Mouse (Mus musculus) testis, adult 2 months (tissue): ENCODE data around the gene Purb. TPM values are rescaled to one million over a fixed set of nuclear protein-coding genes. Genes with fewer than 3 reads are reported as not detected.
"Not testable (repeated sequence)": the region's sequence is repeated elsewhere in the genome, so short reads cannot be mapped to it uniquely, and the experiment has no call there.

Experiments
- H3K27ac ChIP-seq: fragments of 200-500 bp; 2 replicates; pipeline ENCODE4 v1.5.1; 2012; ENCODE audit warnings: low read depth, low read length; ENCODE audit not compliant: control insufficient read depth, insufficient read depth
- H3K27me3 ChIP-seq: fragments of 200-500 bp; 2 replicates; pipeline ENCODE4 v1.6.1; 2012; ENCODE audit warnings: mild to moderate bottlenecking, low read length, moderate library complexity; ENCODE audit not compliant: control insufficient read depth, insufficient read depth
- H3K36me3 ChIP-seq: fragments of 200-500 bp; 2 replicates; pipeline ENCODE4 v1.6.1; 2012; ENCODE audit warnings: mild to moderate bottlenecking, low read length; ENCODE audit not compliant: control insufficient read depth, insufficient read depth
- H3K4me1 ChIP-seq: fragments of 200-500 bp; 2 replicates; pipeline ENCODE4 v1.6.1; 2012; ENCODE audit warnings: low read length; ENCODE audit not compliant: control insufficient read depth, insufficient read depth
- H3K4me3 ChIP-seq: fragments of 200-500 bp; 2 replicates; pipeline ENCODE4 v1.5.1; 2012; ENCODE audit warnings: low read depth, mild to moderate bottlenecking, low read length, moderate library complexity, mixed read lengths; ENCODE audit not compliant: control insufficient read depth
- CTCF ChIP-seq: fragments of 200-500 bp; IDR thresholded peaks from 2 replicates; pipeline ENCODE4 v1.5.1; 2012; ENCODE audit warnings: low read depth, mild to moderate bottlenecking, inconsistent platforms, low read length, moderate library complexity; ENCODE audit not compliant: control insufficient read depth, insufficient read depth, insufficient replicate concordance
- POLR2A ChIP-seq: fragments of 200-500 bp; IDR thresholded peaks from 2 replicates; pipeline ENCODE4 v1.6.1; 2012; ENCODE audit warnings: low read depth, mild to moderate bottlenecking, inconsistent platforms, low read length, moderate library complexity; ENCODE audit not compliant: control insufficient read depth
- polyA plus RNA-seq: library from polyadenylated mRNA; depleted of rRNA; stranded (reverse); fragments of >200 nt; gene quantifications from 2 replicates; pipeline ENCODE4 v1.2.3, GENCODE M21; 2012

The Purb gene
- polyA plus RNA-seq, 1 experiment = 6.0 TPM

- no peaks in the 10 kb centered on the region for H3K27me3 ChIP-seq
- H3K36me3 ChIP-seq = no peaks in the 10 kb centered on the region
- H3K4me1 ChIP-seq = no peaks in the 10 kb centered on the region
- TF ChIP-seq POLR2A = no peak
- no peak for TF ChIP-seq CTCF
- H3K4me3 ChIP-seq = no peak overlapping the region
- H3K27ac ChIP-seq = no peak overlapping the region
Measured at GRCm38 (mm10) chr11:6465122-6465521, 10.6 kb downstream of the Purb start.

GRCm38 (mm10) chr11:6463159-6463837, 12.4 kb downstream of the Purb start:
- Histone ChIP-seq H3K4me3 (no peak overlapping the region), H3K27me3 (no peaks in the 10 kb centered on the region), H3K36me3 (no peaks in the 10 kb centered on the region), H3K4me1 (no peaks in the 10 kb centered on the region), H3K27ac (no peak overlapping the region)
- TF ChIP-seq CTCF (no peak), POLR2A (no peak)

GRCm38 (mm10) chr11:6456083-6456482, 19.6 kb downstream of the Purb start:
- Histone ChIP-seq H3K4me1 (no peaks in the 10 kb centered on the region), H3K27me3 (no peaks in the 10 kb centered on the region), H3K36me3 (no peaks in the 10 kb centered on the region), H3K27ac (no peak overlapping the region), H3K4me3 (no peak overlapping the region)
- TF ChIP-seq CTCF (no peak), POLR2A (no peak)

GRCm38 (mm10) chr11:6448155-6448554, 27.6 kb downstream of the Purb start:
- H3K27me3 ChIP-seq, H3K4me3 ChIP-seq, H3K36me3 ChIP-seq, H3K4me1 ChIP-seq: not testable (repeated sequence)
- peak overlapping the region; percentile 99 for H3K27ac ChIP-seq

- Histone ChIP-seq H3K27me3 (no peaks in the 10 kb centered on the region), H3K4me3 (no peak overlapping the region), H3K4me1 (peaks cover 4% of the 10 kb centered on the region; the same call in 1 of the 2 replicates), H3K36me3 (no peaks in the 10 kb centered on the region), H3K27ac (no peak overlapping the region)
- TF ChIP-seq POLR2A (no peak), CTCF (no peak)
Measured at GRCm38 (mm10) chr11:6447493-6447892, 28.2 kb downstream of the Purb start.

- Histone ChIP-seq H3K27ac (no peak overlapping the region), H3K4me1 (peaks cover 4% of the 10 kb centered on the region; the same call in 1 of the 2 replicates), H3K27me3 (no peaks in the 10 kb centered on the region), H3K4me3 (no peak overlapping the region), H3K36me3 (no peaks in the 10 kb centered on the region; the same call in 1 of the 2 replicates)
- TF ChIP-seq CTCF (no peak), POLR2A (no peak)
Measured at GRCm38 (mm10) chr11:6445951-6446350, 29.8 kb downstream of the Purb start.

- TF ChIP-seq CTCF = no peak
- TF ChIP-seq POLR2A = no peak
- Histone ChIP-seq H3K4me1 (peaks cover 4% of the 10 kb centered on the region; the same call in 1 of the 2 replicates), H3K27ac (no peak overlapping the region), H3K4me3 (no peak overlapping the region), H3K27me3 (no peaks in the 10 kb centered on the region), H3K36me3 (no peaks in the 10 kb centered on the region; the same call in 1 of the 2 replicates)
Measured at GRCm38 (mm10) chr11:6445441-6445840, 30.3 kb downstream of the Purb start.
